Mouse (Mus musculus) neutrophil, adult 5-6 weeks (primary cell): ENCODE measurements around the gene Krt35. TPM values are rescaled to one million over a fixed set of nuclear protein-coding genes. Genes with fewer than 3 reads are reported as not detected.

Source experiments
- ATAC-seq: fragments of 151-379, 151-347 bp; 2 replicates; pipeline ENCODE4 v1.8.0; 2017; ENCODE audit warnings: mild to moderate bottlenecking, moderate TSS enrichment; ENCODE audit not compliant: insufficient number of reproducible peaks, poor library complexity, low FRiP score, severe bottlenecking; ENCODE audit errors: extremely low read depth
- total RNA-seq: library from RNA; stranded (forward); fragments of 200-1000 nt; gene quantifications from 2 replicates; pipeline ENCODE4 v1.2.3, GENCODE M21; 2017

The Krt35 gene
- total RNA-seq, 1 experiment from 2014 or later = not detected

DNA sequence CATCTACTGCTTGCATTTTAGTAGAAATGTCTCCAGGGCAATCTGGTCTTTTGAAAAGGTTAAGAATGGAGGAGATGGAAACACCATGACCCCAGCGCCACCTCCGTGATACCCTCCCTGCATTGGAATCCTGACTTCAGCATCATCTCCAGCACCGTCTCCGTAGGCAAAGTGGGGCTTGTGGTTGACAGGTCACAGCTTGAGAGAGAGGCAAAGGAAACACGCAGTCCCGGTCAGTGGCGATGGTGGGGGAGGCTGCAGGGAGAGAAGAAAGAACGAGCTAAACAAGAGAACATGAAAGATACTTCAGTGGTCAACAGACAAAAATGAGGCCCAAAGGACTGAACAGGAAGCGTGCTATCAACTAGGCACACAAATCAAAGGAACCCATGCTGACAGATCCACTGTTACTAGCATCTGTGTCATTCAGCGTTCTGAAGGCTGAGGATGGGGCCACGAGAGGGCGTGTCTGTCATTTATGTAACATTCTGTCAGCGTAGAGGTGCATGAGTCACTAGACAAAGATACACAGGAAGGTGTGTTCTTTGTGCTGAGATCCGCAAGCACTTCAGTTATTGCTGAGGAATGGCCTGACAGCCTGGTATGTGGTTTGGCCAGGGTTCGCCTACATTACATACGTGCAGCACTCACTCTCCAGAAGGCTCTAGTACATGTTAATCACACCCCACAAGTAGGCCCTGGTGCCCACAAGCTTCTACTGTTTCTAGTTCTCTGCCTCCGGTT, 28.6 kb downstream of the Krt35 start:
- ATAC-seq = no peak

- ATAC-seq = no peak
Measured at GRCm38 (mm10) chr11:100066236-100067010, 29.6 kb downstream of the Krt35 start.

DNA sequence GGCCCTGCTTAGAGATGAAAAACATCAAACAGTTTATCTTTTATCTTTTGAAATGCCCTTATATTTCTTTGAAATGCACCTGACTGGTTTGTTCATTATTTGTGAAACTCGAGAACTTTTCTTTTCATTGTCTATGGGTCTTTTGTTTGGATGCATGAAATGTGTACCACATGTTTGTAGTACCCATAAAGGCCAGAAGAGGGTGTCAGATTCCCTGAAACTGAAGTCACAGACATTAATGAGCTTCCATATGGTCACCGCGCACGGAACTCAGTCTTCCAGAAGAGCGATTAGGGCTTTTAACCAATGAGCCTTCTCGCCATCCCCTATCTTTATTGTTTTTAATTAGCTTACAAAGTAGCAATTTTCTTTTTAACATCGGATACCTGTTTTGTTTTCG, 37.2 kb downstream of the Krt35 start:
- no peak for ATAC-seq

GRCm38 (mm10) chr11:100055686-100056655, 40.1 kb downstream of the Krt35 start:
- ATAC-seq = no peak

DNA sequence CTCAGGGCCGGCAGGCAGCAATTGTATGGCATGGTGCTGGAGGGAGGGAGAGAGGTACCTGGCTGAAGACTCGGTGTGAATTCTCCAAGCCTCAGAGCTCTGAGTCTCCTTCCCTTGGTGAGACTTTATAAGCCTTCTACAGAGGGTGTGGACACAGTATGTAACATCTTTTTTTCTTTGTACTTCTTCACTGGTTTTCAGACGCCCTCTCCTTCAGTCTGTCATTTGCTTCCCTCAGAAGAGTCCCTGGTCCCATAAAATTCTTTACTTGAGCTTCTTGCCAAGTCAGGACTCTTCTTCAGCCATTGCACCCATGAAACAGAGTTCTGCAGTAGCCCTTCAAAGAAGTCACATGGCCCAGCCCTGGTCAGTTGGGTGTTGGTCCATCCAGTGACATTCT, 45.6 kb downstream of the Krt35 start, which contains the start of gene Krt31:
Gene Krt31 (minus strand): TSS at position 101 of the 400 bp plus-strand sequence.
- ATAC-seq = no peak

DNA sequence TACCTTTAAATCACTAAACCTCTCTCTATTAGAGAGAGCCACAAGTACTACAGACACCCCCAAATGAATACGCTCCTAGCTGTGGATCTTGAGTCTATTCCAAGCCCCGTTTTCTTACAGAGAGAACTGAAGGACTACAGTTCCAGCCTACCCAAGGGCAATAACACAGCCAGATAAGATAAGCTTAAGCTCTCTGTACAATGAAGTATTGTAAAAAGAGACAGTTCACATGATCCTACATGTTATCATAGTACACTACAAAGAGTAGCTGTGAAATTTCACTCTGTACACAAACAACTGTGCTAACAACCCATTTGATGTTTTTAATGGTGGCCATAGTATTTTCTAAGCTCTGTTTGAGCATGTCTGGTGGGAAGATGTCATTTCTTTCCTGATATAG, 48.8 kb downstream of the Krt35 start:
- ATAC-seq = no peak

DNA sequence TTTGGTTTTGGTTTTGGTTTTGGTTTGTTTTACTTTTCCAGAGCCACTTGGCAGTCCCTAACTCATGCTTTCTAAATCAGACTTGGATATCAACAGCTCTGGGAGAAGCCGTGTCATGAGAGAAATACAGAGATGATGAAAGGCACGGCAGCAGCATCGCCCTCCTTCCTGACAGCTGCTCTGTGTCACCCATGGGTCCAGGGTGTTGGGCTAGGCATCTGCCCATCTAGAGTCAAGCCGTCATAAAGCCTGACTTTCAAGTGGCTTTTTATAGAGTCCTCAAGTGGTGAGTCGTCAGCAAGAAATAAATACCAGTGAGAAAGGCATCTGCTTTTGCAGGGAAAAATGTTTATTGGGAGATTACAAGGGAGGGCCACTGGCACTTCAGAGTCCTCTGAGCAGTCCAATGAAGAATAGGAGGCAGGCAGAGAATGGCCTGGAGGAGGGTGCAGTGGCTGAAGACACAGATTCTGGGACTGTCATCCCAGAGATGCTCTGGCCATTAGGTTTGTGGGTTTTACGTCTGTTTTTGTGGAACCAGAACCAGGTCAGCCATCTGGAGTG, 49.7 kb downstream of the Krt35 start:
- ATAC-seq = no peak

Other genes starting within 250 kb of the Krt35 start
- not detected in 2 replicates for gene Krtap4-16, start 244.6 kb downstream of the Krt35 start, total RNA-seq
- gene Gm11568, start 238.3 kb downstream of the Krt35 start, total RNA-seq = not detected in 2 replicates
- not detected in 2 replicates for gene Gm11559, start 231.8 kb downstream of the Krt35 start, total RNA-seq
- not detected in 2 replicates for gene Krtap9-1, start 222.9 kb downstream of the Krt35 start, total RNA-seq
- not detected in 2 replicates for gene Gm11567, start 217.1 kb downstream of the Krt35 start, total RNA-seq
- gene Krtap31-1, start 188.3 kb downstream of the Krt35 start, total RNA-seq = not detected in 2 replicates
- gene Gm11565, start 181.5 kb downstream of the Krt35 start, total RNA-seq = not detected in 2 replicates
- gene Krtap31-2, start 159.9 kb downstream of the Krt35 start, total RNA-seq = not detected in 2 replicates
- not detected in 2 replicates for gene Krtap9-5, start 147.8 kb downstream of the Krt35 start, total RNA-seq
- gene Krtap29-1, start 117.2 kb downstream of the Krt35 start, total RNA-seq = not detected in 2 replicates
- not detected in 2 replicates for gene Krtap16-1, start 109.6 kb downstream of the Krt35 start, total RNA-seq
- gene Krtap17-1, start 102.2 kb downstream of the Krt35 start, total RNA-seq = not detected in 2 replicates
- not detected in 2 replicates for gene Krt33a, start 80.0 kb downstream of the Krt35 start, total RNA-seq
- gene Krt33b, start 66.4 kb downstream of the Krt35 start, total RNA-seq = not detected in 2 replicates
- gene Krt34, start 54.7 kb downstream of the Krt35 start, total RNA-seq = not detected in 2 replicates
- gene Krt31, start 45.7 kb downstream of the Krt35 start, total RNA-seq = not detected in 2 replicates
- gene Krt32, start 8.0 kb downstream of the Krt35 start, total RNA-seq = not detected in 2 replicates
- not detected in 2 replicates for gene Krt36, start 9.4 kb upstream of the Krt35 start, total RNA-seq
- gene Krt13, start 25.3 kb upstream of the Krt35 start, total RNA-seq = 15.4 and 23.3 TPM in 2 replicates
- 1.4 and 2.3 TPM in 2 replicates for gene Krt15, start 39.7 kb upstream of the Krt35 start, total RNA-seq
- 0.74 and 4.9 TPM in 2 replicates for gene Krt19, start 52.4 kb upstream of the Krt35 start, total RNA-seq
- not detected in 2 replicates for gene Krt9, start 97.0 kb upstream of the Krt35 start, total RNA-seq
- gene Krt14, start 111.3 kb upstream of the Krt35 start, total RNA-seq = not detected in 2 replicates
- 0.25 TPM in 1 of 2 replicates, not detected in the other for gene Krt16, start 152.7 kb upstream of the Krt35 start, total RNA-seq
- gene Krt17, start 164.8 kb upstream of the Krt35 start, total RNA-seq = not detected in 2 replicates
- gene Krt42, start 173.6 kb upstream of the Krt35 start, total RNA-seq = not detected in 2 replicates
- gene Eif1, start 223.6 kb upstream of the Krt35 start, total RNA-seq = 734 and 752 TPM in 2 replicates
- not detected in 2 replicates for gene Gast, start 238.2 kb upstream of the Krt35 start, total RNA-seq